Mouse (Mus musculus) cerebellum, postnatal 4 days (tissue): ENCODE results near the gene 0610009B22Rik.

Experiments
- DNase-seq, 2 experiments: peaks; one replicate each; pipeline ENCODE4 v3.0.0; 2022; ENCODE audit warnings: low spot score in 2 of 2, mixed read lengths in 1 of 2

0610009B22Rik gene

DNA sequence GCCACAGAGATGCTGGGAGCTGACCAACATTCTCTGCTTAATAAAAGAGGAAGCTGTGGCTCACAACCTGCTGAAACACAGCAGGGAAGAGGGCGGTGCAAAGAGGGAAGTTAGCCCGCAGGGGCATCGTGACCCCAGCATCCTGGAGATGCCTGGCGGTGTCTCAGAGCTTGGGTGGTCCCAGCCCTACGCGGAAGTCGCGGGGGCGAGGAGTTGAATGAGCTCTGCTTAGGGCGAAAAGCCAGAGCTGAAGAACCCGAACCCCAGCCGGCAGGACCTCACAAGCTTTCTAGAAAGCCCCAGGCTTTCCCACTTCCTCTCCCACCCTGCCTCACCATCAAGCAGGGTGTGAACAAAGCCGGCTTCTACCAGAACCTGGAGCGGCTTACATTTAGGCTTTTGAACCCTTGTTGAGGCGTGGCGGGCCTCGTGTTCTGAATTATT lies 50.7 kb downstream of the 0610009B22Rik start:
- DNase-seq: peak in 1 of 2 experiments; percentile 27

DNA sequence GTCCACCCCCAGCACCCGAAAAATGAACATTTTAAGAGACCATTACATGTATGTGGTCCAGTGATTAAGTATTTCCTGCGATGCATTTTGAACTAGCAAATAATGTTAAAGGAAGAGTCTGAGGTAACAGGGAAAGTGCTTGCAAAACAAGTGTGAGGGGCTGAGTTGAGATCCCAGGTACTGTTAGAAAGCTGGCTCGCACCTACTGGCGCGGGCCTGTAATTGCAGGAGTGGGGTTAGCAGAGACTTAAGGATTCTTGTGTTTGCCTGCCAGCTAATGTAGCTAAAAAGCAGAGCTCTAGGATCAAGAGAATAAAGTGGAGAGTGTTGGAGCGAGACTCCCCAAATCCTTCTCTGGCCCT lies 52.4 kb downstream of the 0610009B22Rik start:
- DNase-seq: peak in 1 of 2 experiments; percentile 47

DNA sequence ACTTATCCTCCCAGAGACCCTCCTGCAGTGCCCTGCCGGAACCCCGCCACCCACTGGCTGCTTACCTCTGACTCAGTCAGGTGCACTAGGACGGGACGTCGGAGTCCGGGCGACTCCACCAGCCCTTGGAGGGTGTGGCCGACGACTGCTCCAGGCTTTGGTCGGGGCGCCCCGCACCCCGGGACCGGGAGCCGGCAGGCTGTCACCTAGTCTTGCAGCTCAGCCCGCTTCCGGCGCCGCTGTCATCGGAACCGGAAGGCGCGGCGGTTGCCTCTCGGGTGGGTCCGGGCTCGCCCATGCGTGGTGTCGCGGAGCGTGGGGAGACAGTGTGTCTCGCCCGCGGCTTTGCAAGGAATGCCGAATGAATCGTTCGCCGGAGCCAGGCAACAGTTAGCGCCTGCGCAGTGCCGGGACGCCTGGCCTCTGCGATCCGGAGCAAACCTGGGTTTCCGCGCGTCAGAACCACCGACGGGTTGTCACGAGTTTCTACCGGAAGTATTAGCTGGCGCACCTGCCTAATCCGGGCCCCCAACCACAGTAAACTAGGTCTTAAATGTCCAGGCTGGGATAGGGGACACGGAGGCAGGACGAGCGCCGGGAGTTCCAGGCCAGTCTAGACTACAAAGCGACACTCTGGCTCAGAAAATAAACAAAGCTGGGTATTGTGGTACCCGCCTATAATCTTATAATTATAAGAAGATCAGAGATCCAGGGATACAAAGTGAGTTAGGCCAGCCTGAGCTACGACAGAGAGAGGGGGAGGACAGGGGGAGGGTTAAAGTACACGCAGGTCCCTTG lies 53.0 kb downstream of the 0610009B22Rik start, which contains the start of gene Rmnd5b:
TSS of gene Rmnd5b (minus strand) at position 372 of the 798 bp plus-strand sequence.
- peak; percentile 75 to 89 for DNase-seq
